9 mouse cellular contexts compared by ENCODE assay signal in the genomic region with DNA sequence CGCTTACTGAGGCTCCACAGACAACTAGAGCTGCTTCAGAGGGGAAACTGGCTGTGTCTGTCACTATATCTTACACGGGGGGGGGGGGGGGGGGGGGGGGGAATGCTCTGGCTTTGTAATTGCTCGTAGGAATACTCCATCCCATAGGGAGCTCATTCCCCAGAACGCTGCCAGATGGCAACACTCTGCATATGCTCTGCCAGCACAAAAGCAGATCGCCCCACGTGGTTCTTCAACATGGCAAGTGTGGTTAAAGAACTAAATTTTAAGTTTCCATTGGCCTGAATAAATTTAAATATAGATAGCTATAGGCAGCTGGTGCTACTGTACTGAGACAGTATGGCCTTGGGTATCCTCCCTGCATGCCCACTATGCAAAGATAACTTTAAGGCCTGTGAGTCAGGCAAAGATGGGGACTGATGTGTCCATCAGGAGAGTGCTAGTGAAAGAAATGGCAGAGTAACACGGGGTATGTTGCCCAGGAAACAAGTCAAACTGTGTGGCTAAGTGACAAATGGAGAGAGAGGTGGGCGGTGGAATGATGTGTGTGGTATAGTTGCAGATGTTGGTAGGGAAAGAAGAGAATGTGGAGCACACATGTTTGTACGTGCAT. TPM values are rescaled to one million over a fixed set of nuclear protein-coding genes. Genes with fewer than 3 reads are reported as not detected.
DNase-seq lines count a peak whose midpoint lies in the region; ATAC-seq and TF ChIP-seq lines count a peak whose summit lies in the region.
"Had no signal": no experiment of that assay in that cellular context is flagged by ENCODE, and none has a peak within 500 bp of the region (broad histone marks: within the 10 kb centered on the region; RNA-seq: fewer than 3 reads in every experiment).

No protein-coding gene starts in this region.

- no peak overlapping the region for H3K4me3 ChIP-seq in liver, embryonic 14.5 days (ENCODE audit: insufficient read depth in 1 of 2, low read depth in 2 of 2, low read length in 2 of 2)
- no peak overlapping the region for H3K4me3 ChIP-seq in liver, embryonic 11.5 days (ENCODE audit: low read depth, low read length)
- no peak overlapping the region for H3K4me3 ChIP-seq in forebrain, embryonic 15.5 days
- no peak overlapping the region for H3K4me3 ChIP-seq in stomach, postnatal 0 days (ENCODE audit: low read depth, low read length)

- H3K9ac ChIP-seq in liver, embryonic 14.5 days (replicated peaks), result peak overlapping the region; percentile 46
- no peak overlapping the region for H3K9ac ChIP-seq in liver, embryonic 11.5 days (ENCODE audit: low read depth, low read length)
- H3K9ac ChIP-seq in forebrain, embryonic 15.5 days (replicated peaks), result no peak overlapping the region
- H3K9ac ChIP-seq in stomach, postnatal 0 days (ENCODE audit: low read length), result no peak overlapping the region
- H3K9ac ChIP-seq: lung, embryonic 14.5 days had no signal

- no peaks in the 10 kb centered on the region for H3K27me3 ChIP-seq in liver, embryonic 14.5 days (ENCODE audit: control insufficient read depth, insufficient read depth, low read length)
- no peaks in the 10 kb centered on the region for H3K27me3 ChIP-seq in liver, embryonic 11.5 days (replicated peaks; ENCODE audit: control insufficient read depth, insufficient read depth, low read length)
- no peaks in the 10 kb centered on the region for H3K27me3 ChIP-seq in forebrain, embryonic 15.5 days
- no peaks in the 10 kb centered on the region for H3K27me3 ChIP-seq in stomach, postnatal 0 days (ENCODE audit: control insufficient read depth, insufficient read depth, low read length)

- no peaks in the 10 kb centered on the region for H3K9me3 ChIP-seq in liver, embryonic 14.5 days (ENCODE audit: control insufficient read depth, low read length)
- no peaks in the 10 kb centered on the region for H3K9me3 ChIP-seq in liver, embryonic 11.5 days (ENCODE audit: control insufficient read depth, low read length)
- no peaks in the 10 kb centered on the region for H3K9me3 ChIP-seq in forebrain, embryonic 15.5 days
- H3K9me3 ChIP-seq in stomach, postnatal 0 days (ENCODE audit: control insufficient read depth, low read length), result no peaks in the 10 kb centered on the region

- H3K4me1 ChIP-seq in liver, embryonic 14.5 days (replicated peaks; ENCODE audit: control insufficient read depth in 2 of 2, insufficient read depth in 2 of 2, low read length in 1 of 2), result peaks cover 51 to 57% of the 10 kb centered on the region in 2 experiments
- peaks cover 30% of the 10 kb centered on the region for H3K4me1 ChIP-seq in liver, embryonic 11.5 days (replicated peaks; ENCODE audit: control insufficient read depth, insufficient read depth, low read length)
- peaks cover 34% of the 10 kb centered on the region for H3K4me1 ChIP-seq in forebrain, embryonic 15.5 days
- no peaks in the 10 kb centered on the region for H3K4me1 ChIP-seq in stomach, postnatal 0 days (replicated peaks; ENCODE audit: control insufficient read depth, insufficient read depth)

- WGBS in liver, embryonic 14.5 days (ENCODE audit: insufficient replicate concordance), result 69% methylated on average over 8 of the region's 9 CpGs
- 67% methylated on average over 8 of the region's 9 CpGs for WGBS in liver, embryonic 11.5 days
- WGBS in forebrain, embryonic 15.5 days, result 30% methylated on average over 7 of the region's 9 CpGs
- 52% methylated on average over 8 of the region's 9 CpGs for WGBS in stomach, postnatal 0 days

- no peak for TF ChIP-seq CTCF in liver, embryonic 14.5 days (IDR thresholded peaks at IDR 0.05; ENCODE audit: low read depth)
- no peak for TF ChIP-seq CTCF in stomach, postnatal 0 days (IDR thresholded peaks at IDR 0.05; ENCODE audit: low read depth)

- DNase-seq in liver, embryonic 14.5 days (ENCODE audit: low read depth in 3 of 3, low spot score in 3 of 3), result no peak
- no peak for DNase-seq in liver, embryonic 11.5 days (ENCODE audit: low spot score)
- peak; percentile 58 for DNase-seq in layer of hippocampus, adult 9-10 months (ENCODE audit: low spot score)
- DNase-seq in right cerebral cortex, postnatal 10 days (ENCODE audit: low spot score in 2 of 2), result peak; percentile 88 to 91
- no peak for DNase-seq in stomach, postnatal 0 days (ENCODE audit: low spot score)
- no peak for DNase-seq in kidney, postnatal 14 days
- DNase-seq in thymus, postnatal 14 days, result no peak
- DNase-seq: lung, embryonic 14.5 days had no signal

- no peaks in the 10 kb centered on the region; the same call in 1 of the 2 replicates for H3K36me3 ChIP-seq in liver, embryonic 14.5 days (replicated peaks; ENCODE audit: control insufficient read depth, insufficient read depth, low read depth)
- no peaks in the 10 kb centered on the region for H3K36me3 ChIP-seq in liver, embryonic 11.5 days (ENCODE audit: control insufficient read depth, insufficient read depth, low read length)
- 0 out of 2 replicates have a peak, but pooled peaks cover 4% of the 10 kb centered on the region for H3K36me3 ChIP-seq in forebrain, embryonic 15.5 days
- no peaks in the 10 kb centered on the region for H3K36me3 ChIP-seq in stomach, postnatal 0 days (ENCODE audit: control insufficient read depth, insufficient read depth, low read length)

- H3K27ac ChIP-seq in liver, embryonic 14.5 days, result peak overlapping the region; percentile 91
- no peak overlapping the region for H3K27ac ChIP-seq in liver, embryonic 11.5 days (ENCODE audit: low read depth, low read length)
- peak overlapping the region; percentile 91 for H3K27ac ChIP-seq in forebrain, embryonic 15.5 days (replicated peaks)
- H3K27ac ChIP-seq in stomach, postnatal 0 days (replicated peaks), result no peak overlapping the region

- no peak overlapping the region for H3K4me2 ChIP-seq in liver, embryonic 14.5 days (ENCODE audit: low read depth)
- no peak overlapping the region for H3K4me2 ChIP-seq in liver, embryonic 11.5 days
- H3K4me2 ChIP-seq in forebrain, embryonic 15.5 days (replicated peaks), result no peak overlapping the region
- H3K4me2 ChIP-seq in stomach, postnatal 0 days (replicated peaks; ENCODE audit: low read depth), result no peak overlapping the region
- H3K4me2 ChIP-seq: lung, embryonic 14.5 days had no signal

- no peak for TF ChIP-seq EP300 in liver, embryonic 14.5 days (IDR thresholded peaks at IDR 0.05; ENCODE audit: low read depth)
- TF ChIP-seq EP300 in stomach, postnatal 0 days (optimal IDR thresholded peaks at IDR 0.05), result no peak

- ATAC-seq in liver, embryonic 14.5 days (ENCODE audit: insufficient read depth), result no peak
- ATAC-seq in liver, embryonic 11.5 days (replicated peaks; ENCODE audit: low FRiP score), result no peak
- peak; percentile 85 for ATAC-seq in forebrain, embryonic 15.5 days (replicated peaks)
- ATAC-seq in stomach, postnatal 0 days (ENCODE audit: low FRiP score, low TSS enrichment), result no peak

RNA-seq across cellular contexts. Expression of gene Mrpl46, which starts 14.6 kb away (rescaled TPM):
- 16.3 and 22.4 TPM in 2 replicates for polyA plus RNA-seq in liver, embryonic 14.5 days (2012; rRNA removed)
- 52.9 and 55.1 TPM in 2 replicates for polyA plus RNA-seq in liver, embryonic 14.5 days (2014; fragmentation: Nextera tagmentation; extraction: Ambion mirVana)
- polyA plus RNA-seq in liver, embryonic 11.5 days (2014; fragmentation: Nextera tagmentation; extraction: Ambion mirVana), result 91.9 and 95.8 TPM in 2 replicates
- 53.5 and 55.0 TPM in 2 replicates for polyA plus RNA-seq in forebrain, embryonic 15.5 days (2015; fragmentation: Nextera tagmentation; extraction: Ambion mirVana)
- 55.0 and 55.5 TPM in 2 replicates for polyA plus RNA-seq in stomach, postnatal 0 days (2015; fragmentation: Nextera tagmentation; extraction: Ambion mirVana)

RNA-seq across cellular contexts. Expression of gene Mrps11, which starts 15.0 kb away (rescaled TPM):
- 41.3 and 45.2 TPM in 2 replicates for polyA plus RNA-seq in liver, embryonic 14.5 days (2012; rRNA removed)
- 40.8 and 46.3 TPM in 2 replicates for polyA plus RNA-seq in liver, embryonic 14.5 days (2014; fragmentation: Nextera tagmentation; extraction: Ambion mirVana)
- polyA plus RNA-seq in liver, embryonic 11.5 days (2014; fragmentation: Nextera tagmentation; extraction: Ambion mirVana), result 89.2 and 92.4 TPM in 2 replicates
- polyA plus RNA-seq in forebrain, embryonic 15.5 days (2015; fragmentation: Nextera tagmentation; extraction: Ambion mirVana), result 68.8 and 72.9 TPM in 2 replicates
- polyA plus RNA-seq in stomach, postnatal 0 days (2015; fragmentation: Nextera tagmentation; extraction: Ambion mirVana), result 40.0 and 41.1 TPM in 2 replicates

RNA-seq across cellular contexts. Expression of gene Det1, which starts 49.1 kb away (rescaled TPM):
- polyA plus RNA-seq in liver, embryonic 14.5 days (2012; rRNA removed), result 6.3 and 7.0 TPM in 2 replicates
- polyA plus RNA-seq in liver, embryonic 14.5 days (2014; fragmentation: Nextera tagmentation; extraction: Ambion mirVana), result 6.9 and 7.6 TPM in 2 replicates
- polyA plus RNA-seq in liver, embryonic 11.5 days (2014; fragmentation: Nextera tagmentation; extraction: Ambion mirVana), result 19.7 and 22.4 TPM in 2 replicates
- polyA plus RNA-seq in forebrain, embryonic 15.5 days (2015; fragmentation: Nextera tagmentation; extraction: Ambion mirVana), result 18.1 and 18.5 TPM in 2 replicates
- polyA plus RNA-seq in stomach, postnatal 0 days (2015; fragmentation: Nextera tagmentation; extraction: Ambion mirVana), result 8.2 and 8.3 TPM in 2 replicates

Comparison
In these comparisons a context has a peak if more than half of its experiments do, and no peak if none do; other contexts are left out.
1. H3K27ac ChIP-seq: peak in liver, embryonic 14.5 days (single experiment) and forebrain, embryonic 15.5 days (single experiment); none in liver, embryonic 11.5 days (single experiment) and stomach, postnatal 0 days (single experiment).
2. DNase-seq: peak in layer of hippocampus, adult 9-10 months (single experiment) and right cerebral cortex, postnatal 10 days (2 of 2); none in liver, embryonic 14.5 days (0 of 3), liver, embryonic 11.5 days (single experiment), stomach, postnatal 0 days (single experiment), kidney, postnatal 14 days (single experiment) and thymus, postnatal 14 days (single experiment).